Mouse (Mus musculus) CD4-positive helper T cell, adult 2 months (primary cell): ENCODE measurements around the gene Gm5726.
"Not testable (repeated sequence)": the region's sequence is repeated elsewhere in the genome, so short reads cannot be mapped to it uniquely, and the experiment has no call there.

Experiments
- DNase-seq: peaks from one replicate; pipeline ENCODE4 v3.0.0-alpha.2; 2012; ENCODE audit warnings: low read depth, missing footprints, low spot score

Gm5726 gene

DNA sequence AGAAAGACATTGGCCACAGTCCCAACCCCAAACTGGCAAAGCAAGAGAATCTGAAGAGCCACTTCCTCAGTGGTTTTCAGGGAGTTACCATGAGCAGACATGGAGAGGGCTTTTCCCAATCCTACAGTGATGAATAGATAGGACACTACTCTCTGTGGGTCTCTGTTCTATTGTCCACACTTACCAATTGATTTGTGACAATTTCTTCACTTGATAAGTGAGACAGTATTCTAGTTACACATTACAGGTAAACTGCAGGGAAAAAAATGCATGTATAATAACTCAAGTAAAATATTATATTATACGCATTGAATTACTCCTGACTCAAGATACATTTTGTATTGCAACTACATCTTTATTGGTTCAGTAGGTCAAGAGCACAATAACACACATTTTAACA, at the start of gene Gm5726:
Gene Gm5726 (minus strand): TSS at position 101 of the 400 bp plus-strand sequence.
- not testable (repeated sequence) for DNase-seq

DNA sequence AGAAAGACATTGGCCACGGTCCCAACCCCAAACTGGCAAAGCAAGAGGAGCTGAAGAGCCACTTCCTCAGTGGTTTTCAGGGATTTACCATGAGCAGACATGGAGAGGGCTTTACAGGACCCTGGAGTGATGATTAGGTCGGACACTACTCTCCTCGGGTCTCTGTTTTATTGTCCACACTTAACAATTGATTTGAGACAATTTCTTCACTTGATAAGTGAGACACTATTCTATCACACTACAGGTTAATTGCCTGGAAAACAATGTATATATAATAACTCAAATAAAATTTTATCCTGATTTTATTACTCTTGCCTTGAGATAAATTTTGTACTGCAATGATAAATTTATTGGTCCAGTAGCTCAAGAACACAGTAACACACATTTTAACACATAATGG, 30.6 kb upstream of the Gm5726 start, which contains the start of gene Gm4141:
Gene Gm4141 (minus strand): TSS at position 101 of the 400 bp plus-strand sequence.
- DNase-seq = not testable (repeated sequence)

DNA sequence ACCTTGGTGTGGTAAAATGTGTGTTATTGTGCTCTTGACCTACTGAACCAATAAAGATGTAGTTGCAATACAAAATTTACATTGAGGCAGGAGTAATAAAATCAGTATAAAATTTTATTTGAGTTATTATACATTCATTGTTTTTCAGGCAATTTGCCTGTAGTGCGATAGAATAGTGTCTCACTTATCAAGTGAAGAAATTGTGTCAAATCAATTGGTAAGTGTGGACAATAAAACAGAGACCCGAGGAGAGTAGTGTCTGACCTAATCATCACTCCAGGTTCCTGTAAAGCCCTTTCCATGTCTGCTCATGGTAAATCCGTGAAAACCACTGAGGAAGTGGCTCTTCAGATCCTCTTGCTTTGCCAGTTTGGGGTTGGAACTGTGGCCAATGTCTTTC, 12.0 kb downstream of the Gm5726 start, which contains the start of gene Vmn1r104:
Gene Vmn1r104 (plus strand): TSS at position 301 of the 400 bp plus-strand sequence.
- not testable (repeated sequence) for DNase-seq

DNA sequence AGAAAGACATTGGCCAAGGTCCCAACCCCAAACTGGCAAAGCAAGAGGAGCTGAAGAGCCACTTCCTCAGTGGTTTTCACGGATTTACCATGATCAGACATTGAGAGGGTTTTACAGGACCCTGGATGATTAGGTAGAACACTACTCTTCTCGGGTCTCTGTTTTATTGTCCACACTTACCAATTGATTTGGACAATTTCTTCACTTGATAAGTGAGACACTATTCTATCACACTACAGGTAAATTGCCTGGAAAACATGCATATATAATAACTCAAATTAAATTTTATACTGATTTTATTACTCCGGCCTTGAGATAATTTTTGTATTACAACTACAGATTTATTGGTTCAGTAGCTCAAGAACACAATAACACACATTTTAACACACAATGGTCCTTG, 35.1 kb downstream of the Gm5726 start, which contains the start of gene Vmn1r103:
Gene Vmn1r103 (minus strand): TSS at position 101 of the 400 bp plus-strand sequence.
- DNase-seq = not testable (repeated sequence)
